Mouse (Mus musculus): ENCODE data around the gene Olfr1396.

Olfr1396 gene

GRCm38 (mm10) chr11:49114774-49115173 is at the start of gene Olfr1396:
Gene Olfr1396, minus strand, starts transcription at chr11:49114874.
- ChIA-PET CTCF (interaction anchor here in 1 of 4 experiments (0.6 kb wide), 1 partner anchor 544 kb away, joined by 4 read pairs; no protein-coding TSS in a partner anchor), POLR2A (no interaction called here)

- CTCF ChIA-PET, result interaction anchor here in 3 of 4 experiments (0.6 kb wide), 3 partner anchors 8 to 1499 kb away, joined by 3 to 4 read pairs (median 3); no protein-coding TSS in a partner anchor
- POLR2A ChIA-PET, result interaction anchor here in 1 of 4 experiments (0.8 kb wide), 1 partner anchor 46 kb away, joined by 3 read pairs; the partner anchor contains the start of gene Zfp62
Observed at GRCm38 (mm10) chr11:49156821-49157814, 42.4 kb upstream of the Olfr1396 start.

DNA sequence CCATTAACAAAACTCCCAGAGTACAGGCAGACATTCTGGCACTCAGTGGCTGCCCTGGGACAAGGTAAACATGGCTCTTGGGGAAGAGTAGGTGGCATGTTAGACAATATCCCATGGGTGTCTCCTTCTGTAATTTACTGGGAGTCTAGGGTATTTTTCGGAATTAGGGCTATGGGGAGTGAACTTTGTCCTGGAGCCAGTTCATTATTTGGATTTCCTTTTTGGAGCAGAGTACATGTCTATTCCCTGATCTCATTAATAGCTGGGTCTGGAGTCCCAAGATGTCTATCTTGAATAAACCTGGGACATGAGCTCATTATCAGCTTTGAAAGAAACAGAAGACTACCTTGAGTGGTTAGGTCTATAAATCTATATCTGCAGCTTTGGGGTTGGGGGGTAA is 39.4 kb upstream of the Olfr1396 start, which contains the start of gene Olfr1394:
Gene Olfr1394, plus strand, starts transcription at position 301 of the 400 bp plus-strand sequence.
- ChIA-PET POLR2A (no interaction called here), CTCF (no interaction called here)

DNA sequence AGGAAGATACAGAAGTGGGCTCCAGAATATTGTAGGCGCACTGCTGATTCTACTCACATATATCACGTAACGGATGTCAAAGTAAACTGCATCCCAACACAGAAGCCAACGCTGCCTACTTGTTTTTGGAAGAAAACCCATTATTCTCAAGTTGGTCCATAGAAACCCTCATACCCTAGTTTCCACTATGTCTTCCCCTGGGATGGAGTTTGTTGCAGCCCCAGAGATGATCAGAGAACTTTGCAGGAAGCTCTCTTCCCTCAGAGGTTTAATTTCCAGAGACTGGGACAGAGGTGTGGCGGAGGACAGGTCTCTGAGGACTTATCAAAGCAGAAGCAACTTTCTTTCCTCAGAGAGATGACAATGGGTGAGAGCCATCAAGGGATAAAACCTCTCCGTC is 27.3 kb upstream of the Olfr1396 start, which contains the start of gene Olfr1395:
Gene Olfr1395, plus strand, starts transcription at position 301 of the 400 bp plus-strand sequence.
- ChIA-PET POLR2A (interaction anchor here in 1 of 4 experiments (0.6 kb wide), 1 partner anchor 60 kb away, joined by 4 read pairs; no protein-coding TSS in a partner anchor), CTCF (no interaction called here)

DNA sequence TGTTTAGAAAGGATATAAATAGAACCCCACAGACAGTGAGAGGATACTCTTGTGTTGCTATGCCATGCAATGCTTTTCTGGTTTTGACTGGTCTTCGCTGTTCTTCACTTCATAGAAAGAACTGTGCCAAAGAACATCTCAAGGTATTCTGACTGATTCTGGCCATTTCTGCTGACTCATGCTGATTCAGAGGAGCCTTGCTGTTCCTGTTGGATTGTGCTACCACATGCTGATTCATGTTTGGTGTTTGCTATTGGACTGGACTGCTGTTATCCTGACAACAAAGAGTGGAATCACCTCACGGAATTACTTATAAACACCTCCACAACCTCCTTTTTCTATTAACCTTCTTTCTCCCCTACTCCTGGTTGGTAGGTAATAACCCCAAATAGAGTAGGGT is 9.5 kb upstream of the Olfr1396 start:
- POLR2A ChIA-PET, result no interaction called here
- CTCF ChIA-PET, result no interaction called here

GRCm38 (mm10) chr11:49119635-49120034 is 5.0 kb upstream of the Olfr1396 start:
- POLR2A ChIA-PET, result interaction anchor here in 1 of 4 experiments (0.6 kb wide), 1 partner anchor 321 kb away, joined by 3 read pairs; no protein-coding TSS in a partner anchor
- CTCF ChIA-PET, result no interaction called here

GRCm38 (mm10) chr11:49114158-49114557 is 516 bp downstream of the Olfr1396 start:
- CTCF ChIA-PET, result interaction anchor here in 1 of 4 experiments (0.6 kb wide), 1 partner anchor 545 kb away, joined by 4 read pairs; no protein-coding TSS in a partner anchor
- POLR2A ChIA-PET, result no interaction called here

DNA sequence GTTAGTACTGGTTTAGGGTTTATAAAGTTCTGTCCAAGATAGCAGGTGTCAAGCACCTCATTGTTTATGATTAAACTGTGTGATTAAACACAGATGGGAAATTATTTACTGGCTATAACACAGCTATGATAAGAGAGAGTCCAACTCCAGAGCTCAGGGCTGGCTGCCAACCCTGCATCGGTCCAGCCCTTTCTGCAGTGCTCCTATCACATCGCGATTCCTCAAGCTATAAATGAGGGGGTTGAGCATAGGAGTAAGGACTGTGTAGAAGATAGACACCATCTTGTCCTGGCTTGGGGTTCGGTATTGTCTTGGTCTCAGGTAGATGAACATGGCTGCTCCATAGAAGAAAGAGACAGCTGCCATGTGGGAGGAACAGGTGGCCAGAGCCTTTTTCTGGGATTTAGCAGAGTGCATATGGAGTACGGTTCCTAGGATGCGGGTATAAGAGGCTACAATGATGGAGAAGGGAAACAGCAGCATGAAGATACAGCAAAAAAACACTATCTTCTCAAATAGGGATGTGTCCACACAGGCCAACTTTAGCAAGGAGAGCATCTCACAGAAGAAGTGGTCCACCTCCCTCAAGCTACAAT is 2.0 kb downstream of the Olfr1396 start:
- CTCF ChIA-PET, result no interaction called here
- POLR2A ChIA-PET, result interaction anchor here in 1 of 4 experiments (0.7 kb wide), 1 partner anchor 57 kb away, joined by 7 read pairs; no protein-coding TSS in a partner anchor

GRCm38 (mm10) chr11:49111000-49111399 is 3.7 kb downstream of the Olfr1396 start:
- ChIA-PET CTCF (no interaction called here), POLR2A (no interaction called here)

- ChIA-PET CTCF (interaction anchor here (0.6 to 2.7 kb wide), 12 partner anchors 8 to 334 kb away, joined by 3 to 19 read pairs (median 4); no protein-coding TSS in a partner anchor), POLR2A (interaction anchor here in 1 of 4 experiments (2.5 kb wide), 1 partner anchor 302 kb away, joined by 7 read pairs; no protein-coding TSS in a partner anchor)
Observed at GRCm38 (mm10) chr11:49108833-49109232, 5.8 kb downstream of the Olfr1396 start.

GRCm38 (mm10) chr11:49107650-49108537 is 6.8 kb downstream of the Olfr1396 start:
- POLR2A ChIA-PET, result interaction anchor here in 1 of 4 experiments (2.5 kb wide), 1 partner anchor 301 kb away, joined by 7 read pairs; no protein-coding TSS in a partner anchor
- CTCF ChIA-PET, result interaction anchor here (0.7 to 2.7 kb wide), 14 partner anchors 9 to 1435 kb away, joined by 3 to 19 read pairs (median 4); no protein-coding TSS in a partner anchor

- CTCF ChIA-PET, result no interaction called here
- POLR2A ChIA-PET, result no interaction called here
Observed at GRCm38 (mm10) chr11:49105752-49106151, 8.9 kb downstream of the Olfr1396 start.

- CTCF ChIA-PET, result interaction anchor here (0.6 to 1.5 kb wide), 11 partner anchors 11 to 1355 kb away, joined by 3 to 9 read pairs (median 4); no protein-coding TSS in a partner anchor
- POLR2A ChIA-PET, result interaction anchor here in 1 of 4 experiments (0.8 kb wide), 1 partner anchor 301 kb away, joined by 3 read pairs; no protein-coding TSS in a partner anchor
Observed at GRCm38 (mm10) chr11:49103047-49103693, 11.5 kb downstream of the Olfr1396 start.

- POLR2A ChIA-PET, result interaction anchor here in 1 of 4 experiments (0.9 to 1.4 kb wide), 2 partner anchors 229 to 302 kb away, joined by 3 to 4 read pairs; partner anchors contain the start of gene Rack1
- CTCF ChIA-PET, result interaction anchor here in 1 of 4 experiments (0.6 to 1.7 kb wide), 4 partner anchors 227 to 313 kb away, joined by 3 to 9 read pairs (median 4); no protein-coding TSS in a partner anchor
Observed at GRCm38 (mm10) chr11:49101500-49101899, 13.2 kb downstream of the Olfr1396 start.

DNA sequence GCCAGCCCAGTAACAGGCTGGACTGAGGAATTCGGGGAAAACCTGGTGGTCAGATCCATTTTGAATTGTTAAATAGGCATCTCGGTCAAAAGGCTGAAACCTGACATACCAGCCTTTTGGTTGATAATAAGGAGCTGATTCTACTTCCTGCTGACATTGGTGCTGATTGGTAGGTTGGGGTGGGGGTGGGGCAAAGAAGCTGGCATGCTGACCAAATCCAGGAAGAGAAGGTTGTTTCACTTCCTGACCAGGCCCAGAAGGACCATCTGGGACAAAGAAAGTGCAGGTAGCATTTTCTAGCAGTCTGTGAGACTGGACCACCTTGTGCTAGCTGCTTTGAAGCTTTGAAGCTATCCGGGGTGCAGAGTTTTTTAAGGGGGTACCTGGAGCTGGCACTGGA is 14.3 kb downstream of the Olfr1396 start:
- ChIA-PET POLR2A (interaction anchor here in 2 of 4 experiments (0.6 to 1.4 kb wide), 5 partner anchors 228 to 290 kb away, joined by 3 to 4 read pairs (median 3); partner anchors contain the start of gene Trim41 (in 1 of the 2)), CTCF (interaction anchor here in 3 of 4 experiments (0.6 to 1.7 kb wide), 6 partner anchors 59 to 326 kb away, joined by 3 to 9 read pairs (median 4); no protein-coding TSS in a partner anchor)

- CTCF ChIA-PET, result no interaction called here
- POLR2A ChIA-PET, result interaction anchor here in 1 of 4 experiments (0.9 kb wide), 1 partner anchor 223 kb away, joined by 3 read pairs; no protein-coding TSS in a partner anchor
Observed at GRCm38 (mm10) chr11:49095367-49095766, 19.3 kb downstream of the Olfr1396 start.

All from embryonic stem cell, embryonic (primary cell).